Mouse (Mus musculus): ENCODE measurements around the gene 4930524B15Rik.

GRCm38 (mm10) chr11:31935652-31936051 is 29.7 kb upstream of the 4930524B15Rik start:
- TF ChIP-seq CTCF (IDR thresholded peaks at IDR 0.05; ENCODE audit: low read depth) (no peak), EP300 (IDR thresholded peaks at IDR 0.05; ENCODE audit: low read depth) (peak; percentile 62)
